Mouse (Mus musculus) bone marrow, adult 2 months (tissue): ENCODE data around the gene Sobp. TPM values are rescaled to one million over a fixed set of nuclear protein-coding genes. Genes with fewer than 3 reads are reported as not detected.

ENCODE experiments used
- H3K27ac ChIP-seq: fragments of 200-500 bp; 2 replicates; pipeline ENCODE4 v1.5.1; 2012; ENCODE audit warnings: low read depth, mild to moderate bottlenecking, control low read depth, inconsistent platforms, low read length; ENCODE audit not compliant: control insufficient read depth, poor library complexity, insufficient read depth
- H3K4me1 ChIP-seq: fragments of 200-500 bp; 2 replicates; pipeline ENCODE4 v1.6.1; 2011; ENCODE audit warnings: low read length; ENCODE audit not compliant: control insufficient read depth, insufficient read depth
- H3K4me3 ChIP-seq: fragments of 200-500 bp; replicated peaks from 2 replicates; pipeline ENCODE3; 2011; ENCODE audit warnings: mild to moderate bottlenecking, low read depth, low read length, control low read depth; ENCODE audit not compliant: control insufficient read depth
- CTCF ChIP-seq: fragments of 200-500 bp; IDR thresholded peaks from 2 replicates; pipeline ENCODE4 v1.5.1; 2011; ENCODE audit warnings: low read length, control low read depth; ENCODE audit not compliant: control insufficient read depth, insufficient read depth
- POLR2A ChIP-seq: fragments of 200-500 bp; IDR thresholded peaks from 2 replicates; pipeline ENCODE4 v1.6.1; 2011; ENCODE audit warnings: low read depth, mild to moderate bottlenecking, control low read depth, low read length, borderline replicate concordance; ENCODE audit not compliant: control insufficient read depth
- WGBS: fragments of 180-500 bp; shearing (Covaris S2); methylation state at CpG from one replicate; pipeline ENCODE4 v1.1.7; 2018; 5-methylcytosine and 5-hydroxymethylcytosine counted together
- polyA plus RNA-seq: library from polyadenylated mRNA; stranded (reverse); fragments of >200 nt; gene quantifications from 2 replicates; pipeline ENCODE4 v1.2.4, GENCODE M21; 2011; ENCODE audit warnings: low replicate concordance; ENCODE audit not compliant: missing spikeins, insufficient read depth, insufficient read length

Sobp gene
- polyA plus RNA-seq, 1 experiment, result not detected

DNA sequence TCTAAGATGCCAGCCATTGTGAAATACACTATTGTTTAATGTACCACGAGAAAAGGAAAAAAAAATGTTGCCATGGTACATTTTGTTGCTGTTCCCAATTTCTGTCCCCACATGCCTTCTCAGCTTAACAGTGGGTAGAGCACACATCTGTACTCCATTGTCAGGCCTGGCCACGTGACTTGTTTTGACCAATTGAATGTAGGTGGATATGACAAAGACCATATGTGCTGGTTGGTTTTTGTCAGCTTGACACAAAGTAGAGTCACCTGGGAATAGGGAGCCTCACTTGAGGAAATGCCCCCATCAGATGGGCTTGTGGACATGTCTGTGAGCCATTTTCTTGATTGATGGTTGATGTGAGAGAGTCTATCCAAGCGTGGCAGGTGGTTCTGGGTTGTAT, 29.5 kb upstream of the Sobp start:
- 78% methylated on average over 3 of the region's 3 CpGs for WGBS
- H3K4me3 ChIP-seq, result no peak overlapping the region
- no peaks in the 10 kb centered on the region for H3K4me1 ChIP-seq
- H3K27ac ChIP-seq, result no peak overlapping the region
- TF ChIP-seq POLR2A, result no peak
- no peak for TF ChIP-seq CTCF

DNA sequence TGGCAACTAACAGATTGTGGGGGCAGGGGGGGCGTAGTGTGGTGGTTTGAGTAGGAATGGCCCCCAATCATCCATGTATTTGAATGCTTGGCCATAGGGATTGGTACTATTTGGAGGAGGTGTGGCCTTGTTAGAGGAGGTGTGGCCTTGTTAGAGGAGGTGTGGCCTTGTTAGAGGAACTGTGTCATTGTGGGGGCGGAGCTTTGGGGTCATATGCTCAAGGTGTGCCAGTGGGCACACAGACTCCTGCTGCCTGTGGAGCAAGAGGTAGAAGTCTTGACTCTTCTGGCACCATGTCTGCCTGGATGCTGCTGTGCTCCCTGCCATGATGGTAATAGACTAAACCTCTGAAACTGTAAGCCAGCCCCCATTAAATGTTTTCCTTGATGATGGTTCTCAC, 25.9 kb upstream of the Sobp start:
- TF ChIP-seq POLR2A (no peak), CTCF (no peak)
- Histone ChIP-seq H3K27ac (no peak overlapping the region), H3K4me1 (no peaks in the 10 kb centered on the region), H3K4me3 (no peak overlapping the region)
- 79% methylated on average over 2 of the region's 2 CpGs for WGBS

DNA sequence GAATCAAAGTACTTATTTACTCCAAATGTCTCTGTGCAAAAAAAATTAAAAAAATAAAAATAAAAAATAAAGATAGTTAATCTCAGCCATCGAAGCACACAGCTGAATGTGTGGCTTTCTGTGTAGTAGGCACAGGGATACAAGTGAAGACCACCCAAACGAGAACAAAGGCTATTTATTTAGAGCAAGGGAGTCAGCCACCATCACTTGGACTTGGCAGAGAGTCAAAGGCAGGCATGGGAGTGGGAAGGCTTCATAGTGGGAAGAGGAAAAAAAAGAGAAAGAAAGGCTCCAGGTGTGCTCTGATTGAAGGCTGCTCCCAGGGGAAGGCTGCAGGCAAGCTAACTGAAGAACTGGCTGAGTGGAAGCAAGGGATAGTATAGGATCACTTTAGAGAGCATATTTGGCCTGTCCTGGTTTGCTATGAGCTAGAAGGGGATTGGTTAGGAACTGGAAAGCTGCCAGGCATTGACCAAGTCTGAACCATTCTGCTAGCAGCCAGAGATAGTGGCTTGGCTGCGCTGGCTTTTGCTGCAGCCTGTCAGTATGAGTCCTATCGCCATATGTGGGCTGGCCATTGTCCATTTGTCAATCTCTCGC, 6.1 kb upstream of the Sobp start:
- Histone ChIP-seq H3K27ac (no peak overlapping the region), H3K4me1 (no peaks in the 10 kb centered on the region), H3K4me3 (no peak overlapping the region)
- TF ChIP-seq POLR2A, result no peak
- no peak for TF ChIP-seq CTCF
- 68% methylated on average over 5 of the region's 5 CpGs for WGBS

DNA sequence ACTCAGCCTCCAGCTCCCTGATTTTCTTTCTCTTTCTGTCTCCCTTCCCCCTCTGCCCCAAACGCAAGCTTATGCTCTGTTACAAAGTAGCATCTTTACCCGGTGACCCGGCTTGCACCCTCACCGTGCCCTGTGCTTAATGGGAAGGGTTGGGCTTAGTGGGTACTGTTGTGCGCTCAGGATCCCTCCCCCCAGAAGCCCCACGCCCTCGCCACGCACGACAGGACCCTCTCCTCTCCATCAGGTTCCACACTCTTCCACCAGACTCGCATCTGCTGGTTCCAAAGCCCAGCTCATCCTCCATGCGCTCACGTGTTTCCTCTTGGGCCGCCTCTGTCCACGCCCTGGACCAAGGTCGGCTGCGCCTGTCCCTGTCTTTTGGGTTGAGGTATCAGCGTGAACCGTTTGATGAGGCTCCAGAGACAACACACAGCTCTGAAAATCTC, 849 bp upstream of the Sobp start:
- Histone ChIP-seq H3K27ac (no peak overlapping the region), H3K4me3 (no peak overlapping the region), H3K4me1 (no peaks in the 10 kb centered on the region)
- 5% methylated on average over 18 of the region's 18 CpGs for WGBS
- no peak for TF ChIP-seq CTCF
- TF ChIP-seq POLR2A, result no peak

DNA sequence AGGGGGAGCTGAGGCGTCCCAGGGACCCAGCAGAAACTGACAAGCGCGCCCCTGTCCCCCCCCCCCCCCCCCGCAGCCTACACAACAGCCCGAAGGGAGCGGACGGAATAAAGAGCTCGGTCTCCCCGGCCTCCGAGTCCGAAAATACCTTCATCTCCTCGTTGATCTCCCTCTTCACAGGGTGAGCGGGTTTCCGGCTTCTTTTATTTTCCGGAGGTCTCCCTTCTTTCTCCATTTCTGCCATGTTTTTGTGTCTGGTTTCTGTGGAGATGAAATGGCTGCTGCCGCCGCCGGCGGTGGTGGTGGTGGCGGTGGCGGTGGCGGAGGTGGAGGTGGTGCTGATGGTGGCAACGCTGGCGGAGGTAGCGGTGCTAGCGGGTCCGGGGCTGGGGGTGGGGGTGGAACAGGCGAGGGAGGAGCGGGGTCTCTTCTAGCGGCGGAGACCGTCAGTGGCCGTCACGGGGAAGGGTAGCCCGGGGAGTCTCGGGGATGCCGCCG, 453 bp downstream of the Sobp start:
- Histone ChIP-seq H3K4me1 (no peaks in the 10 kb centered on the region), H3K27ac (no peak overlapping the region), H3K4me3 (no peak overlapping the region)
- WGBS, result under 1% methylated on average over 36 of the region's 38 CpGs
- TF ChIP-seq POLR2A (no peak), CTCF (no peak)

DNA sequence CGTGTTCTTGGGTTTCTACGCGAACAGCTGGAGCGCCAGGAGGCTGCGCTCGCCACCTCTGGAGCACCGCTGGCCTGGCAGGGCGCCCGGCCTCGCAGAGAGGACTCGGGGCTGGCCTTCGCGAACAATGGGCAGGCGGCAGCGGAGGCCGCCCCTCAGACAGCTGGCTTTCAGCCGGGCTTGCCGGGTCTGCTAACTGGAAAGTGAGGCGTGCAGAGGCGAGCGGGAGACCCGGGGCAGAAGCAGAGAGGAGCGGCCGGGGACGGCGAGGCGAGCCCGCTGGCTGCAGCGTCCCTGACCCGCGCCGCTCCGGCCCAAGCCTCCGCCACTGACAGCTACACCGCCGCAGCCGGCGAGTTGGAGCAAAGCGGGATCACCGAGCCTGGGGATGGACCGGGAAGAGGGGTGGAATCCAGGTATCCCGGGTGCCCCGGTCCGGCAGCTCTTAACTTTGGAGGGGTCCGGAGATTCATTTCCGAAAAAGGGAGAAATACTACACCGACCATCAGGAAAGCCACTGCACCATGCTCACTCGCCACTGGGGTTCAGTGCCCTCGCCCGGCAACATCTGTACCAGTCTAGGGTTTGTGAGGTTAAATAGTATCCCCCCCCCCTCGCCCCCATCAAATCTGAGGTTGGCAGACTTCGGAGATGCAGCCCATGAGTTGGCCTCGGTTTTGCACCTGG, 1.0 kb downstream of the Sobp start:
- Histone ChIP-seq H3K4me3 (no peak overlapping the region), H3K27ac (no peak overlapping the region), H3K4me1 (no peaks in the 10 kb centered on the region)
- WGBS, result 2% methylated on average over 53 of the region's 53 CpGs
- TF ChIP-seq POLR2A (no peak), CTCF (no peak)

DNA sequence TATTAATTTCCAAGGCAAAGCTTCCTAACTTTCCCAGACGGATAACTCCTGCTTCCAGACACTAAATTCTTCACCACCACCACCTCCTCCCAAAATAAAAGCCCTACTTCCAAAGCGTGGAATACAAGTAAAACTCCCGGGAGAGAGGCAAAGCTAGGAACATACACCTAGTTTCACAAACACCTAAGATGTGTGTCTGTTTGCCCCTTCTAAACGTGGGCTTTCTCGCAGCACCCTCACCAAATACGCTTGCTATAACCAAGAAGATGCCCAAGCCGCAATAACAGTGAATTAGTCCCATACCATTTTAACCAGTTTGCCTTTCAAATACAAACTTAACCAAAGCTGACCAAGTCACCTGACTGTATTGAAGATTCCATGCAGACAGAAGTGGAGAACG, 1.8 kb downstream of the Sobp start:
- WGBS, result 12% methylated on average over 8 of the region's 8 CpGs
- H3K4me3 ChIP-seq, result no peak overlapping the region
- H3K4me1 ChIP-seq, result no peaks in the 10 kb centered on the region
- TF ChIP-seq POLR2A, result no peak
- no peak for TF ChIP-seq CTCF
- H3K27ac ChIP-seq, result no peak overlapping the region

DNA sequence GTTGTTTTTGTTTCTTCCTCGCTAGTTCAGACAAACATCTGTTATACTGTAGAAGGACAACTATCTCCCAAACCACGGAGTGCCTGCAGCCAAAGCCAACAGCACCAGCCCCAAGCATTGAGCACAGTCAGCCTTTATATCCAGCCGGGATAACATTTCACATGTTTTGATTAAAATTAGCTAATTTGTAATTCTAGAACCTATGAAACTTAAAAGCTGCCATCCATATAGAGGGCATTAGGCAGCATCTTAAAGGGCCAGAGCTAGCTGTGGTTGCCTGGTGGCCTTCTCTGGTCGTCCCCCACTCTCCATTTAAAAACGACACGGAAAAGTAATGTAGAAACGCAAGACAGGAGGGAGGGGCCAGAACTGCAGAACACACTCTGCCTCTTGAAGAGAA, 2.3 kb downstream of the Sobp start:
- H3K4me3 ChIP-seq, result no peak overlapping the region
- H3K27ac ChIP-seq, result no peak overlapping the region
- 9% methylated on average over 7 of the region's 7 CpGs for WGBS
- no peaks in the 10 kb centered on the region for H3K4me1 ChIP-seq
- TF ChIP-seq POLR2A, result no peak
- TF ChIP-seq CTCF, result no peak

DNA sequence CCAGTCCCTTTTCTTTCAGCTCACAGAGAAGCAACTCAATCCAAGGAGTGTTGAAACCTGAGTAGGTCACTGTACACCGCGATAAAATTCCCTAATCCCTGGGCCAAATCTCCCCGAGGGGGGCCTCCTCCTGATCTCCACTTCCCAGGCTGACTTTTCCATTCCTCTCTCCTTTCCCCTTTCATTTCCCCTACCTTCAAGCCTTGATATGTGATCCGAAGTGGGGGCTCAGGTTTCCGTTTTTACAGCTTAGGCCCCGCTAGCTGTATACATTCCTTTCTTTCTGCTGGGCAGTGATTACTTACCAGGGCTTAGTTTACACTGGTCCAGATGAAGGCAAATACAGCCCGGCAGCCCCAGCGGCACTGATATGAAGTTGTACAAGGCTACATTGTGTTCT, 3.2 kb downstream of the Sobp start:
- TF ChIP-seq CTCF (no peak), POLR2A (no peak)
- WGBS, result 13% methylated on average over 8 of the region's 8 CpGs

More for the DNA sequence above, 3.2 kb downstream of the Sobp start:
- Histone ChIP-seq H3K27ac (no peak overlapping the region), H3K4me1 (no peaks in the 10 kb centered on the region), H3K4me3 (no peak overlapping the region)
